Mouse (Mus musculus) forebrain, embryonic 16.5 days (tissue): ENCODE measurements around the gene Rrm2. TPM values are rescaled to one million over a fixed set of nuclear protein-coding genes. Genes with fewer than 3 reads are reported as not detected.
A peak's percentile ranks its signal among the peaks of the same experiment; 100 is the strongest.
"Not testable (repeated sequence)": the region's sequence is repeated elsewhere in the genome, so short reads cannot be mapped to it uniquely, and the experiment has no call there.

ENCODE experiments used
- ATAC-seq: fragments of 200-750 bp; cut with Nextera tagmentation; 2 replicates; pipeline ENCODE4 v1.8.0; 2017; ENCODE audit warnings: mild to moderate bottlenecking, moderate library complexity
- H3K27ac ChIP-seq: fragments of 300-500 bp; sonication (generic); 2 replicates; pipeline ENCODE4 v1.5.1; 2014; ENCODE audit warnings: low read length, control low read depth
- H3K27me3 ChIP-seq: fragments of 300-500 bp; sonication (generic); replicated peaks from 2 replicates; pipeline ENCODE4 v1.6.1; 2014; ENCODE audit warnings: low read length; ENCODE audit not compliant: control insufficient read depth, insufficient read depth
- H3K36me3 ChIP-seq: fragments of 300-500 bp; sonication (generic); 2 replicates; pipeline ENCODE4 v1.6.1; 2014; ENCODE audit not compliant: control insufficient read depth, insufficient read depth
- H3K4me1 ChIP-seq: fragments of 300-500 bp; sonication (generic); replicated peaks from 2 replicates; pipeline ENCODE4 v1.6.1; 2014; ENCODE audit warnings: low read length; ENCODE audit not compliant: control insufficient read depth, insufficient read depth
- H3K4me2 ChIP-seq: fragments of 300-500 bp; sonication (generic); 2 replicates; pipeline ENCODE4 v1.6.1; 2014; ENCODE audit warnings: mild to moderate bottlenecking, low read length, control low read depth
- H3K4me3 ChIP-seq: fragments of 300-500 bp; sonication (generic); replicated peaks from 2 replicates; pipeline ENCODE4 v1.5.1; 2014; ENCODE audit warnings: mild to moderate bottlenecking, low read length, control low read depth
- H3K9ac ChIP-seq: fragments of 300-500 bp; sonication (generic); replicated peaks from 2 replicates; pipeline ENCODE4 v1.6.1; 2014; ENCODE audit warnings: low read depth, low read length, control low read depth
- H3K9me3 ChIP-seq: fragments of 300-500 bp; sonication (generic); 2 replicates; pipeline ENCODE4 v1.6.1; 2016; ENCODE audit warnings: low read length; ENCODE audit not compliant: control insufficient read depth
- WGBS: fragments of 180-500 bp; shearing (Covaris S2); extraction: QIAGEN DNeasy Blood & Tissue Kit; methylation state at CpG from one replicate; pipeline ENCODE4 v1.1.7; 2014; 5-methylcytosine and 5-hydroxymethylcytosine counted together
- polyA plus RNA-seq: library from polyadenylated mRNA; unstranded; fragments of >200 nt; fragmentation: Nextera tagmentation; extraction: Ambion mirVana; gene quantifications from 2 replicates; pipeline ENCODE4 v1.2.1, GENCODE M21; 2015

Gene Rrm2
- polyA plus RNA-seq, 1 experiment from 2014 or later = 138 TPM

- WGBS = 80% methylated on average over 10 of the region's 10 CpGs
- ATAC-seq = no peak
Observed at GRCm38 (mm10) chr12:24699578-24699977, 8.5 kb upstream of the Rrm2 start.

GRCm38 (mm10) chr12:24701621-24702020 is 6.4 kb upstream of the Rrm2 start:
- not testable (repeated sequence) for H3K27ac ChIP-seq, H3K9ac ChIP-seq, H3K36me3 ChIP-seq, H3K4me1 ChIP-seq, H3K27me3 ChIP-seq, ATAC-seq, H3K4me3 ChIP-seq, H3K4me2 ChIP-seq, H3K9me3 ChIP-seq
- WGBS = 88% methylated on average over 9 of the region's 9 CpGs

More at GRCm38 (mm10) chr12:24699578-24699977, 8.5 kb upstream of the Rrm2 start:
- Histone ChIP-seq H3K4me3 (no peak overlapping the region), H3K9me3 (no peaks in the 10 kb centered on the region), H3K27ac (no peak overlapping the region), H3K9ac (no peak overlapping the region), H3K36me3 (no peaks in the 10 kb centered on the region), H3K4me2 (no peak overlapping the region), H3K27me3 (no peaks in the 10 kb centered on the region), H3K4me1 (no peaks in the 10 kb centered on the region)

GRCm38 (mm10) chr12:24703013-24703412 is 5.0 kb upstream of the Rrm2 start:
- Histone ChIP-seq H3K27ac (no peak overlapping the region), H3K9ac (no peak overlapping the region), H3K4me1 (peaks cover 17% of the 10 kb centered on the region), H3K27me3 (0 out of 2 replicates have a peak, but pooled peaks cover 2% of the 10 kb centered on the region), H3K4me3 (no peak overlapping the region), H3K4me2 (no peak overlapping the region), H3K9me3 (no peaks in the 10 kb centered on the region), H3K36me3 (no peaks in the 10 kb centered on the region)
- WGBS = 80% methylated on average over 3 of the region's 3 CpGs
- ATAC-seq = no peak

DNA sequence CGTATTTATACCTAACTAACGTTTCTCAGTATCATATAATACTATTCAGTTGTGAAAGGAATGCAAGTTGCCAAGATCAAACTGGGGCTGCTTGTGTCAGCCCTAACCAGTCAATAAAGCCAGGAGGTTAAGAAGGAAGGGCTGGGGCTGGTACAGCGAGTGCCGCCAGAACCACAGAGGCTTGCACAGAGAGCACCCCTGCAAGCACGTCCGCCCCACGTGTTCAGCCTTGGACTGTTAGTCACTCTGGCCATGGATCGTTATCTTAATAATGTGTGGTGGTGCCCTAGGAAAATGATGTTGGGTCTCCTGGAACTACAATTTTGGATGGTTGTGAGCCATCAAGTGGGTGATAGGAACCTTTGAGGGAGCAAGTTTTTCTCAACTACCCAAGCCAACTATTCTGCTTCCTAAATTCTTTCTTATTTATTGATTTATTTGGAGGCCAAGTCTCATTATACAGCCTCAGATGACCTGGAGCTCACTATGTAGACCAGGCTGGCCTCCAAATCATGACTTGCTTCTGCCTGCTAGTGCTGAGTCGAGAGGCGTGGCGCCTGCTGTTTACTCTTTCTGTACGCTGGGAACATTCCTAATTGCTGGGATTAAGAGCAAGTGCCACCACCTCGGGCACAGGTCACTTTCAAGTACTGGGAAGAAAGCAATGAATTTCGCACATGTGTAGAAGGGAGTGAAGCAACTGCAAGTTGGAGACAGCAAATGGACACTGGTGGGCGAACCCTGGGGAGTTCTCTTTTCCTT is 2.4 kb upstream of the Rrm2 start:
- Histone ChIP-seq H3K27ac (no peak overlapping the region), H3K9ac (no peak overlapping the region), H3K27me3 (0 out of 2 replicates have a peak, but pooled peaks cover 2% of the 10 kb centered on the region), H3K4me1 (peaks cover 29% of the 10 kb centered on the region), H3K4me3 (no peak overlapping the region), H3K36me3 (no peaks in the 10 kb centered on the region), H3K4me2 (no peak overlapping the region), H3K9me3 (no peaks in the 10 kb centered on the region)
- WGBS = 81% methylated on average over 15 of the region's 15 CpGs
- no peak for ATAC-seq

GRCm38 (mm10) chr12:24706764-24707479 is 1.1 kb upstream of the Rrm2 start:
- Histone ChIP-seq H3K4me2 (peak overlapping the region; percentile 84), H3K9ac (peak overlapping the region; percentile 45; the same call in 1 of the 2 replicates), H3K27me3 (0 out of 2 replicates have a peak, but pooled peaks cover 2% of the 10 kb centered on the region), H3K27ac (no peak overlapping the region), H3K4me1 (peaks cover 31% of the 10 kb centered on the region), H3K36me3 (no peaks in the 10 kb centered on the region), H3K9me3 (no peaks in the 10 kb centered on the region), H3K4me3 (peak overlapping the region; percentile 95)
- under 1% methylated on average over 27 of the region's 27 CpGs for WGBS
- ATAC-seq = no peak

GRCm38 (mm10) chr12:24707480-24707802 is 600 bp upstream of the Rrm2 start:
- H3K4me3 ChIP-seq = peak overlapping the region; percentile 95
- no peak for ATAC-seq
- H3K9ac ChIP-seq = peak overlapping the region; percentile 45
- H3K27me3 ChIP-seq = 0 out of 2 replicates have a peak, but pooled peaks cover 2% of the 10 kb centered on the region
- H3K27ac ChIP-seq = no peak overlapping the region
- peak overlapping the region; percentile 84 for H3K4me2 ChIP-seq
- H3K9me3 ChIP-seq = no peaks in the 10 kb centered on the region
- 0% methylated on average over 9 of the region's 9 CpGs for WGBS
- no peaks in the 10 kb centered on the region for H3K36me3 ChIP-seq
- peaks cover 31% of the 10 kb centered on the region for H3K4me1 ChIP-seq

GRCm38 (mm10) chr12:24708824-24709218 is 780 bp downstream of the Rrm2 start:
- peaks cover 31% of the 10 kb centered on the region for H3K4me1 ChIP-seq
- ATAC-seq = no peak
- no peak overlapping the region; the same call in 1 of the 2 replicates for H3K27ac ChIP-seq

GRCm38 (mm10) chr12:24709409-24709808 is 1.4 kb downstream of the Rrm2 start:
- Histone ChIP-seq H3K27me3 (0 out of 2 replicates have a peak, but pooled peaks cover 2% of the 10 kb centered on the region), H3K36me3 (peaks cover 2% of the 10 kb centered on the region; the same call in 1 of the 2 replicates), H3K4me3 (peak overlapping the region; percentile 95), H3K9ac (peak overlapping the region; percentile 86), H3K4me1 (peaks cover 31% of the 10 kb centered on the region), H3K4me2 (peak overlapping the region; percentile 84), H3K9me3 (no peaks in the 10 kb centered on the region), H3K27ac (no peak overlapping the region)
- 20% methylated on average over 6 of the region's 6 CpGs for WGBS
- no peak for ATAC-seq

More at GRCm38 (mm10) chr12:24708824-24709218, 780 bp downstream of the Rrm2 start:
- H3K27me3 ChIP-seq = 0 out of 2 replicates have a peak, but pooled peaks cover 2% of the 10 kb centered on the region
- H3K36me3 ChIP-seq = peaks cover 2% of the 10 kb centered on the region; the same call in 1 of the 2 replicates
- H3K9me3 ChIP-seq = no peaks in the 10 kb centered on the region
- peak overlapping the region; percentile 84 for H3K4me2 ChIP-seq
- WGBS = 0% methylated on average over 17 of the region's 17 CpGs
- H3K9ac ChIP-seq = peak overlapping the region; percentile 86
- H3K4me3 ChIP-seq = peak overlapping the region; percentile 95

DNA sequence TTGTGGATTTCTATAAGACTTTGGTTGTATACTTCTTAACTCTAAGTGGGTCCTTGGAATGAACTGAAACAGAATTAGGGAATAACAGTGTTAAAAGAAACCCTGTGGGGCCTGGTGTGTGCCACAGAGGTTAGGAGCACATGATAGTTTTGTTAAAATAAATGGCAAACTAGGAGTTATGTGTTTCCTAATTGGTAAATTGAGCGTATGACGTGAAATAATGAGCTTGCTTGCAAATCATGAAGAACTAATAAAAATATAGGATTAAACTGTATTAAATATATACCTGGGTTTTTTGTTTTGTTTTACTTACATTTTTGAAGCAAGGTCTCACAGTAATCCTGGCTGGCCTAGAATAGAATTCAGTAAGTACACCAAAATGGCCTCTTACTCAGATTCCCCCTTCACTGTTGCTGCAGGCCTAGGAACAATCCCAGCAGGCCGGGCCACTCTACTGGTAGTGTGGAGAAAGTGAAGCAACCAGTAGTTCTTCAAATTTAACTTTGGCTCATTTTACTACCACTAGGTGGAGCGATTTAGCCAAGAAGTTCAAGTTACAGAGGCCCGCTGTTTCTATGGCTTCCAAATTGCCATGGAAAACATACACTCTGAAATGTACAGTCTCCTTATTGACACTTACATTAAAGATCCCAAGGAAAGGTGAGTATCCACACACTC is 1.9 kb downstream of the Rrm2 start:
- H3K27me3 ChIP-seq = 0 out of 2 replicates have a peak, but pooled peaks cover 2% of the 10 kb centered on the region
- H3K4me3 ChIP-seq = peak overlapping the region; percentile 95
- peak overlapping the region; percentile 84 for H3K4me2 ChIP-seq
- no peak overlapping the region; the same call in 1 of the 2 replicates for H3K9ac ChIP-seq
- H3K36me3 ChIP-seq = peaks cover 2% of the 10 kb centered on the region; the same call in 1 of the 2 replicates
- ATAC-seq = peak; percentile 7; the same call in 1 of the 2 replicates
- H3K27ac ChIP-seq = no peak overlapping the region
- 21% methylated on average over 5 of the region's 5 CpGs for WGBS
- peaks cover 31% of the 10 kb centered on the region for H3K4me1 ChIP-seq
- no peaks in the 10 kb centered on the region for H3K9me3 ChIP-seq
